Mouse (Mus musculus) Muller cell, postnatal 12 days (primary cell): Measurements from ENCODE around the gene Ipo8.
A peak's percentile ranks its signal among the peaks of the same experiment; 100 is the strongest.

ENCODE experiments used
- DNase-seq: peaks from one replicate; pipeline ENCODE4 v3.0.0-alpha.2; 2015; ENCODE audit errors: inconsistent ontology term

The Ipo8 gene

GRCm38 (mm10) chr6:148830748-148831727, at the start of gene Ipo8:
Gene Ipo8 (minus strand): TSS chr6:148831467.
- peak; percentile 92 for DNase-seq

DNA sequence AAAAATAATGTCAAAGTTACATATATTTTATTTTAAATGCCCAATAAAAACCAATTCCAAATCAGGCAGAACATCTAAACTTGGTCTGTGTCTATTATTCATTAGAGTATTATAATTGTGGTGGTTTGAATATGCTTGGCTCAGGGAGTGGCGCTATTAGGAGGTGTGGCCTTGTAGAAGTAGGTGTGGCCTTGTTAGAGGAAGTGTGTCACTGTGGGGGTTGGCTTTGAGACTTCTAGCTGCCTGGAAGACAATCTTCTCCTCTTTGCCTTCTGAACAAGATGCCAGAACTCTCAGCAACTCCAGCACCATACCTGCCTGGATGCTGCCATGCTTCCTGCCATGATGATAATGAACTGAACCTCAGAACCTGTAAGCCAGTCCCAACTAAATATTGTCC, 42.6 kb upstream of the Ipo8 start:
- DNase-seq: no peak

DNA sequence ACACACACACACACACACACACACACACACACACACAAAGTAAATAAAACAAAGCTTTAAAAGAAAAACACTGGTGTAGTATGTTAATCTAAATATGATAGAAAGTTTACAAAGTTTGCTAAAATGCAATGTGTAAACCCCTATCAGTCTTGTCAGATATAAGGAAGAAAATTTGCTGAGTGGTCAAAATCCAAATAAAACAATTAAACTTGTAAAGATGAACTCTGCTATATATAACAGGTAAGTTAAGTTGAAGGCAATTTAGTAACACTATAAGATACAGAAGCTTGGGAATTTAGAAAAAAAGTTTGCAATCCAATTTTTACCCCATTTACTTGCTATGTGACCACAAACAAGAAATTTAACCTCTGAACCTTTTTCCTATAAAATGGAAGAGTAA, 14.4 kb upstream of the Ipo8 start:
- no peak for DNase-seq

GRCm38 (mm10) chr6:148841760-148842159, 10.5 kb upstream of the Ipo8 start:
- no peak for DNase-seq

- DNase-seq: no peak
Observed at GRCm38 (mm10) chr6:148838460-148838859, 7.2 kb upstream of the Ipo8 start.

GRCm38 (mm10) chr6:148831728-148832121, 458 bp upstream of the Ipo8 start:
- DNase-seq: no peak

GRCm38 (mm10) chr6:148830355-148830747, 916 bp downstream of the Ipo8 start:
- DNase-seq: peak; percentile 7

DNA sequence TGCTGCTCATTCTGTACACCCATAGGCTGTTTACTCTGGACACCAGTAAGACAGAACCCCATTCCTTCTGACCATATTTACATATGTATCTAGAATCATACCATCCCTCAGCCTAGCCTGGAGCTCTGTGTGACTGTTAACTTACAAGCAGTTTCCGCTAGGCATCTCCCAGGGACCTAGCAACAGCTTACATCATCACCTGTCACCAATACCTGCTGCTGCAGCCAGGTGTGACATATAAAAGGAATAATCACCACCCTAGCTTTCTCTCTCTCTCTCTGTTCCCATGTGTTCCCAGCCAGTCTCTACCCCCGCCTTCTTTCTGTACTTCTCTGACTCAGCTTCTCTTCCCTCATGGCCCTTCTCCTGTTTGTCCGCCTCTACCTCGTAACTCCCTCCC, 5.1 kb downstream of the Ipo8 start:
- DNase-seq: no peak

GRCm38 (mm10) chr6:148818624-148819343, 12.5 kb downstream of the Ipo8 start:
- peak; percentile 13 for DNase-seq

GRCm38 (mm10) chr6:148816751-148817150, 14.5 kb downstream of the Ipo8 start:
- no peak for DNase-seq

DNA sequence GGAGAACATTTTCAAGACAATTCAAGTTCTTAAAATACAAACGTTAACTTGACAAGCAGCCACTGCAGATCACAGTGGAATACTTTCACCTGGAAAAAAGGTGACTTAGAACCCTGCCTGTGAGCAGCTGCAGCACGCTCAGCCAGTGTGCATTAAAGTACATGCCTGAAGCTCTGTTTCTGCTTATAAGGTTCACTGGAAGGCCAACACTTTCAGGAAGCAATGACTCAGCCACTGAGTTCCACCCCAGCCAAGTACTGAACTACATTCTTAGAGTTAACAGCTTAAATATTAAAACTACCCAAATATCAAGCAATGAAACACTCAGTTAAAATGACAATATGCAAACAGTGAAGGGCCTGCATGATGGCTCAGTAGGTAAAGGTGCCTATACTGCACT, 20.1 kb downstream of the Ipo8 start:
- peak; percentile 8 for DNase-seq

GRCm38 (mm10) chr6:148799773-148800172, 31.5 kb downstream of the Ipo8 start:
- DNase-seq: no peak

DNA sequence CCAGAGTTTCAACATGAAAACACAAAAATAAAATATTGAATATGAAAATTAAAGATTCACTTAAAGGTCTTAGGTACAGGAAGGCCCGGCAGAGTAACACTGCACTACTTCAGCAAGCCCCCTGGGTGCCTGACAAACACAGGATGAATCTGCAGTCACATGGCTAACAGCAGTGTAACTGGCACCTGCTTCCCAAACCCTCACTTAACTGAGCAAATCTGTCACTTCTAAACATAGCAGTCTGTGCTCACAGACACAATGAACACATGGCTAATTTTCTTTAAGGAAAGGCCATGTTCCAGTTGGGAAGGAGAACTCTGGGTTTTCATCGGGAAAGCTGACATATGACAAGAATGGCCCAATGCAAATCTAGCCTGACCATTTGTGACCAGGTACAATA, 36.1 kb downstream of the Ipo8 start:
- no peak for DNase-seq

DNA sequence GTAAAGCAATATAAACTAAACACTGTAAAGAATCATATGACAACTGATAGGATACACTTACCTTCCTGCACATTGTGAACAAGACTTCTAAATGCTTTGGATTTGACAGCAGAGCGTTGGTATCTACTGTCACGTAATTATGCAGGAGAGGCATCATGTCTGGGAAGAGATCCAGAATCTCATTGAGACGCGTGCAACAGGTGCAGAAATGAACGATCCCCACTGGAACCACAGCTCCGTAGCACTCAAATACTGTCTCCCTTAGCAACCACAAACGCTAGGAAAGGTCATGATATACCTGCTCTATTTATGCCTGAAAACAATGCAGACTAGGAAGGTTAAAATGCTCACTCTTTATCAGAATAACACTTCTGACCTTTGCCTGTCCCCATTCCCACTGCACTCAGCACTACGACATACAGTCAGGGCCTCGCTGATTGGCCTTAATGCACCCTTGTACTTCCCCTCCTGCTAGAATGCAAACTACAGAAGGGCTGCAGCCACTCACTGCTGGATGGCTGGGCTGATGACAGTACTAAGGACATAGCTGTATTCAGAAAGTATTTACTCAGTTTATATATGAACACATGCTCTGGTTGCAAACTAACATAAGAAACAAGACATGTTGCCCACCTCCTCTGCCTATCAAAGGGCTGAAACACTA, 42.1 kb downstream of the Ipo8 start:
- no peak for DNase-seq

GRCm38 (mm10) chr6:148786186-148786585, 45.1 kb downstream of the Ipo8 start:
- peak; percentile 76 for DNase-seq

GRCm38 (mm10) chr6:148784418-148784817, 46.8 kb downstream of the Ipo8 start:
- DNase-seq: no peak

DNA sequence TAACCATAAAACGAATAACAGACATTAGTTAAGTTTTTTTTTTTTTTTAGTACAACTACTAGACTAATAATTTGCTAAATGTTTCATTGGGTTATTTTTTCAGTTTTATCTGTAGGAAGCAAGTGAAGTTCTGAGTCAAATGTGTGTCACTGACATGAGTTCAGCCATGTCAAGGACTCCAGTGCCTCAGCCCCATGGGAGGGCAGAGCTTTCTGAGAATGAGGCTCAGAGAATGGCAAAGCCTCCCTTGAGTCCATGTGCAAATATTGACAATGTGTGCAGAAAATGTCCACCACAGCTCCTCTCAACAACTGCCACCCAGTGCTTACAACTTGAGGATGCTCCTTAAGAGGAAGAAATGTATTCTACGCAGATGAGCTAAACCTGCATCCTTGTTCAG, 55.0 kb downstream of the Ipo8 start:
- DNase-seq: no peak

DNA sequence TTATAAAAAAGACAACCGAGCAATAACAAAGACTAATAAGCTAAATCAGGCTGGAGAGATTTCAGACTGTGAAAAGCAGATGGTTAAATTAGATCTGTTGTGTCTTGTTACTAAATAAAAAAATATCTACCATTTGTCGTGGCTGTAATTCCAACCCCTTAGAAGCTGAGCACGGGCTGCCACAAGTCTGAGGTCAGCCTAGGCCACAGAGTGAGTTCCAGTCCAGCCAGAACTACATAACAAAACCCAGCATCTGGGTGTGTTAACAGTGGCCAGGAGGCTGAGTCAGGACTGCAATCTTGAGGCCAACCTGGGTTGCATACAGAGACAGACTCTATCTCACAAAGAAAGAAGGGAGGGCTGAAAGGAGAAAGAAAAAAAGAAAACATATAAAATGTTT, 59.8 kb downstream of the Ipo8 start:
- no peak for DNase-seq

- DNase-seq: no peak
Observed at GRCm38 (mm10) chr6:148768419-148768818, 62.8 kb downstream of the Ipo8 start.

DNA sequence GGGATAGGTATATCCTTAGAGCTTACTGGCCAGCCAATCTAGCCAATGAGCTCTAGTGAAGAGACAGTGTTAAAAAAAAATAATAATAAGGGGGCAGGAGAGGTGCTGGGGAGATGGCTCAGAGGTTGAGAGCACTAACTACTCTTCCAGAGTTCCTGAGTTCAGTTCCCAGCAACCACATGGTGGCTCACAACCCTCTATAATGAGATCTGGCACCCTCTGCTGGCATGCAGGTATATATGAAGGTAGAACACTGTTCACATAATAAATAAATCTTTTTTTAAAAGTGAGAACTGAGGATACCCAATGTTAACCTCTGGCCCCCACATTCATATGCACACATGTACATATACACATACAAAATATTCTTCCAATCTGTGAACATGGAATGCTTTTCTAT, 64.0 kb downstream of the Ipo8 start:
- no peak for DNase-seq

DNA sequence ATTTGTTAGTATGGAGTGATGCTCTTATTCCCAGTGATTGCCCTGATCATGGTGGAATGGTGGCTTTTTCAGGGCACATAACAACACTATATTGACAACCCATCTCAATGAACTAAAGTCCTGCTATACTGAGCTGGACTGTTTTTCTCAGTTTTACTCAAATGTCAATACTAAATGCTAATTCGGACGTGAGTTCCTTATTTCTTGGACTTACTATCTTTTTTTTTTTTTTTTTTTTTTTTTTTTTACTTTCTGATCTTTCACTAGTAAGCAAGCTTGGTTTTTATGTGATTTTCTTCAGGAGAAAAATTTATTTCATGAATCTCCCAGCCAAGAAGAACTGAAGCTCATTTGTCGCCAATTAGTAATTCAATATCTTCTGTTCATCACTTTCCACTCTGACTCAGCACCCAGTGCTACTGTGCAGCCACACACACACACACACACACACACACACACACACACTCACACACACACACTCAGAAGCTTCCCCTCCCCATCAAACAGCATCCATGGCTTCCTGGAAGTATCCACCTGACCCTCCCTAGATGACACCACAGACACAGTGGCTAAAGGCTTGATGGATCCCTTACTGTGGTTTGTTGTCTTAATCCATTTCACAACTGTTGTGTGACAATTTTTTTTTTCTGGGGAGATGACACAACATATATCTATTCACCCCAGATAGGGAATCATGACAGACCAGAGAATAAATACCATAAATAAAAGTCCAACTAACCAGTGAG, 69.1 kb downstream of the Ipo8 start:
- DNase-seq: no peak

GRCm38 (mm10) chr6:148761475-148761874, 69.8 kb downstream of the Ipo8 start:
- no peak for DNase-seq
